Mouse (Mus musculus) liver (tissue): ENCODE results near the gene Capg.
"Not testable (repeated sequence)": the region's sequence is repeated elsewhere in the genome, so short reads cannot be mapped to it uniquely, and the experiment has no call there.

Source experiments
- DNase-seq: peaks from one replicate; pipeline ENCODE4 v3.0.0-alpha.2; 2020; ENCODE audit warnings: mixed read lengths

The Capg gene

DNA sequence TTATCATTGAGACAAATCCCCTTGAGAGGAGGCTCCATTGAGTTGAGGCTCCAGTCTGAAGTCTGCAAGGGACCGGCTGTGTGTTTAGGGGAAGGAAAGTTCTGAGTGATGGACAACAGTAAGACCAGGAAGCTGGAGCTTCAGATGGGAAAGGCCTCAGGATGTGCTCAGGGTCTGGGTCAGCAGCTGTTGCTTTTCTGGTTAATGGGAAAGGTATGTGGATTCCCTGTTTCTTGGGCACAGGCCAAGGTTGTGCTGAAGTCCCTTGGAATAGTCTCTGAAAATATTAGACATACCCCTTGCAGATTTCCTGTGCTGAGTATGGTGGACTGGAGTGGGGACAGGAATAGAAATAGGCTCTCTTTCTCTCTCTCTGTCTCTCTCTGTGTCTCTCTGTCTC is 10.6 kb upstream of the Capg start:
- DNase-seq: not testable (repeated sequence)

DNA sequence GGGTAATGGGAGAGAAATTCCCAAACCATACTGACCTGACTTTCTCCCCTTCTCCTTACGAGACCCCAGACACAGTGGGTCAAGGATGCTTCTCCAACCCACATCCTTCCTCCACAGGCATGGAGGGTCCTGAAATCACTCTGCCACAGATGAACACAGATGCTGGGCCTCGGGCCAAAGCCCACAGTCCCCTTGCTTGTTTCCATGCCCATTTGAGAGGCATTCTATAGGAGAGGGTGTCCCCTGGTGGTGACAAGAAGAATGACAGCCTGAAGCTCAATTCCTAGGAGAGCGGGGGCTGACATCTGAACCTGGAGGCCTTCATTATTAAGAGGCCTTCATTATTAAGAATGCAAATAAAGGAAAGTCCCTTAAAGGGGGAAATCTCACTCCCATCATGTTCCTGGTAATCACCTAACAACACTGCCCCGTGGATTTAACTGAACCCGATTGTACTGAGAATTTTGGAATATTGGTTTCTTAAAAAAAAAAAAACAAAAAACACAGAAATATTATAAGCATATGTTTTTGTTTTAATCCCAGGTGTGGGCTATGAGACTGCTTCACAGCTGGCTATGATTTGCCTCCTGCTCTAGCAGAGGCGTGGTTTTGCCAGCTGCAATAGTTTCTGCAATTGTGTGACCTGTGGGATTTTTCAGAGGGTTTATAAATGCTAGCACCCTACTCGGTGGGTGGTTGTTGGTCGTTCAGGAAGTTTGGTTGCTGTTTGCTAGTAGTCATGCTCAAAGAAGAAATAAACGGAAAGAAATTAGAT is 10.0 kb upstream of the Capg start:
- DNase-seq: peak; percentile 52

DNA sequence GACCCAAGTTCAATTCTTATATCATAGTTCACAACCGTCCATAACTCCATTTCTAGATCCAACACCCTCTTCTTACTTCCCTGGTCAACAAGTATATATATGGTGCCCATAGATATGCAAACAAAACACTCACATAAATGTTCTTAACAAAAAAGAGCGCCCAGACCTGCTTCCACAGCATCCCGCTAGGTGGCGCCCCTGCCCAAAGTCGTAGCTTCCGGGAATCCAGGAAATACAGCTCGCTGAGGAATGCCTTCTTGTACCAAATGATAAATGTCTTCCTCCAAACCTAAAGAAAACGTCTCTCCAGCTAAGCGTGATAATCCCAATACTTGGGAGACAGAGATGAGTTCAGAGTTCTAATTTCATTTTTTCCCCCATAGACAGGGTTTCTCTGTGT is 9.0 kb upstream of the Capg start:
- peak; percentile 85 for DNase-seq

DNA sequence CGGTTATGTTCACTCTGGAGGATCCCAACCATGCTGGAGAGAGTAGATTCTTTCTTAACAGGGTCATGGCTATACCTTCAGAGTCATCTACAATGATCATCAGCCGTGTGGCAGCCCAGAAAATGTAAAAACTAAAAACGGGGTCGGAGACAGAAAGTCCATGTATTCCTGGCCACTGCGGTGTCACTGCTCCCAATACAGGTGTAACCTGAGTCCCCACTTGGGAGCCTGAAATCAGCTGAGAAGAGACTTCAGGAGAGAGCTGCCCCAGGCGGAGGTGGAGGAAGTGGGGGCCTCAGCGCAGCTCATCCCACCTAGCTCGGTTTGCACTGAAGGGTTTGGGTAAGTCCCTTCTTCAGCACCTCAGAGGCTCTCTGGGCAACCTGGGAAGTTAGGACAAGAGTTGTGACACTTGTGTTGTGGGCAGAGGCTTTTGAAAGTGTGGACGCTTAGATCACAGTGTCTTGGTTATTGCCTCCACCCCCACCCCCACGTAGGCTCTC is 6.1 kb upstream of the Capg start:
- no peak for DNase-seq

DNA sequence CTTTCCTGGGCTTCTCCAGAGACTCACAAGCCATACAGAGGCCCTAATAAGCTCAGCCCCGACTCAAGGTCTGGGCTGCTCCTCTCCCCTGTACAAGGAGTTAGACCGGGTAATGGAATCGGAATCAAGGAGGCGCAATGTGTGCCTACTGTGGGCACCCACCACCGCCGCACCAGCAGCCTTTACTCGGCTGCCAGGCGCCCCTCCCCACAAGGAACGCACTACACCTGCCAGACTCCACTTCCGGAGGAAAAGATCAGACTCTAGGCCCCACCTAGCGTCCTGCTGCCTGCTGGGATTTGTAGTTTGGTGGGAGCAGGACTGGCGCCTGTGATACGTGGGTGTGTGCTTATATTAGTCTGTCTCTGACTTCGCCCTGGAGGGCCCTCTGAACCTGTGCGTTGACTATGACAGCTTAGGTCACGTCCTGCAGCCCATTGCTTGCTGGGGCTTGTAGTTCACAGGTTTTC is 5.6 kb upstream of the Capg start:
- DNase-seq: peak; percentile 86

DNA sequence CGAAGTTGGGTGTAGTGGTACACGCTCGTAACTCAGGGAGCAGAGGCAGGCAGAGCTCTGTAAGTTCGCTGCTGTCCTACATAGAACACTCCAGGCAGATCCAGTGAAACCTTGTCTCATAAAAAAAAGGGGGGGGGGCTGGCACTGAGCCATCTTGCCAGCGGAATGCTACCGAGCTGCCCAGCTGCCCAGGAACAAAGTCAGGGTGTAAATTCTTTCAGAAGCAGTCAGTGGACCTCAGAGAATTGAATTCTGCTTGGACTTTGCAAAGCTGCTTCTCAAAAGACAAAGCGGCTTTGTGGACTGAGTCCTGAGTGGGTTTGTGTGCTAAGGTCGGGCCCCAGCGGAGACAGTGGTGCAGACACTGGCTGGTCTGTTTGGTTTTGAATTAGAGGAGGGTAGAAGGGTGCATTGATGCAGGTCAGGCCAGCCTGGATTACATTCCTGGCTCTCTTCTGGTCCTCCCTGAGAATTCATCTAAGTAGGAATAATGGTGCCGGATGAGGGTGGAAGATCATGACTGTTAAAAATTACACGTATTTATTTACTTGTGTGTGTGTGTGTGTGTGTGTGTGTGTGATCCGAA is 833 bp upstream of the Capg start:
- DNase-seq: no peak

DNA sequence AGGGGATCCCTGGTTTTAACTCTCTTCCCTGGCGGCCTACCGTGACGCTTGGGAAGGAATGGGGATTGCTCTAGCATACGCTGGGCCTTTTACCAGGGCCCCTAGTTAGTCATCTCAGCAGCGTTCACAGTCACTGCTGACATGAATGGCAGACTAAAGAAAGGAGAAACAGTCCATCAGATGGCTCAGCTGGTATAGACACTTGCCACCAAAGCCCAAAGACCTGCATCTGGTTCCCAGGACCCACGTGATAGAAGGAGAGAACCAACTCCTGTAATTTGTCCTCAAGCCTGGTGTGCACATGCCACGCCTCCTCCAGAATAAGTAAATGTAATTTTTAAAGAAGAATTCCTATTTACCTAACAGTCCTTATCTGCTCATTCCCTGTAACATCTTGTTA is 1.2 kb downstream of the Capg start:
- no peak for DNase-seq

DNA sequence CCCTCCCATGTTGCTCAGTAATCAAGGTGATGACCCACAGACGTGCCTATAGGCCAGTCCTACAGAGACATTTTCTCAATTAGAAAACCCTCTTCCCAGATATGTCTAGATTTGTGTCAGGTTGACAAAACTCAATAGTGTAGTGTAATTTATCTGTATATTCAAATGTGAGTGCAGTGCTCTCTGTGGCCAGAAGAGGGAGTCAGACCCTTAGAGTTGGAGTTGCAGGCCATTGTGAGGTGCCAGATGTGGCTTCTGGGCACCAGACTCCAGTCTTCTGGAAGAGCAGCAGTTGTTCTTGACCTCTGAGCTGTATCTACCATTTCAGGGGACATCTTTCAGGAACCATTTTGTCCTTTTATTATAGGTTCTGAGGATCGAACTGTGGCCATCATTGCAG is 2.9 kb downstream of the Capg start:
- DNase-seq: no peak

DNA sequence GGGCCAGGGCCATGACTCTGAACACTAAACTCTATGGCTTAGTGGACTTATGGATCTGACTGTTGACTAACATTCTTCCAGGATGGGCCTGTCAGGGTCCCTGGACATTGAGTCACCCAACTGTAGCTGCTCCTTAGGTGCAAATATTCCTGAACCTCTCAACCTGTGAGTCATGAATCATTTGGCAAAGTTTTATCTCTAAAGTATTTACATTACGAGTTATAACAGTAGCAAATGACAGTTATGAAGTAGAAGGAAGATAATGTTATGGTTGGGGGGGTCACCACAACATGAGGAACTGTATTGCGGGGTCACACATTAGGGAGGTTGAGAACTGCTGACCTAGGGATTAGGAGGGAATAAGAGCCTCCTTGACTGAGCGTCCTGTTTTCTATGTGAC is 3.7 kb downstream of the Capg start:
- DNase-seq: no peak

DNA sequence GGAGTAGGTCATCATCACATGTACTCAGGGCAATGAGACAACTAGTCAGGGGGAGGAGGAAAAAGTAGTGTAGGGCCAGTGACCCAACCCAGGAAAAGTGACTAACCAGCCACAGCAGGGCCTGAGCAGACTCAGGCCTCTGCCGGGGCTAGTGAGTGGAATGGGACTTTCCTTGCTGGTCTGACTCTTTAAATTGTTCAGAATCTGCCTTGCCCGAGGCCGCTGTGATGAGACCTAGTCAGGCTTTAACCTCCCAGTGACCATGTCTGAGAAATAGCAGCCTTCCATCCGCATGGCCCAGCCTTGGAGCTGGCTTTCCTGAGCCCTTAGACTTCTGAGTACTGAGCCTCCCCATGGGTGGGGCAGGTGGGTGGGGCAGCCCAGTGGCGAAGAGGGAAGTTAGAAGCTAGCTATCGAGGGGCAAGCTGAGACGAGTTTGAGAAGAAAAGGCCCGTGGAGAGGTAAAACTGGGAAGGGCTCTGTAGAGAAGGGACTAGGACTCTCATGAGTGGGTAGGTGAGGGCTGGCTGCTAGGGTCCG is 4.9 kb downstream of the Capg start:
- DNase-seq: peak; percentile 77

DNA sequence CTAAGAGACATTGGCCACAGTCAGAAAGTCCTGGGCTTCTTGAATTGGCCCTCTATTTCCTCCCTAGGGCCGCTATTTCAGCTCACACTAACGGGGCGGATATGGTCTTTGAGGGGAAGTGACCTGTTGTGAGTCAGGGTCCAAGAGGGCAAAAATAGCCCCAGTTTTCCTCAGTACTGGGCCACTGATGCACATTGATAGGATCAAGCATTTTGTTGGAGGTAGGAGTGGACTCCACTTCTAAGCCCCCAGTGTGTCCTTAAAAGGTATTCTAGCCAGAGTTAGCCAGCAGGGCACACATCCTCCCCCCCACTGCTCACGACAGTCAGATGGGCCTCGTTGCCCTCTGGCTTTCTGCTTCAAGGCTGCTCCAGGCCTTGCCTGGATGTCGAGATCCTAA is 5.8 kb downstream of the Capg start:
- DNase-seq: no peak

DNA sequence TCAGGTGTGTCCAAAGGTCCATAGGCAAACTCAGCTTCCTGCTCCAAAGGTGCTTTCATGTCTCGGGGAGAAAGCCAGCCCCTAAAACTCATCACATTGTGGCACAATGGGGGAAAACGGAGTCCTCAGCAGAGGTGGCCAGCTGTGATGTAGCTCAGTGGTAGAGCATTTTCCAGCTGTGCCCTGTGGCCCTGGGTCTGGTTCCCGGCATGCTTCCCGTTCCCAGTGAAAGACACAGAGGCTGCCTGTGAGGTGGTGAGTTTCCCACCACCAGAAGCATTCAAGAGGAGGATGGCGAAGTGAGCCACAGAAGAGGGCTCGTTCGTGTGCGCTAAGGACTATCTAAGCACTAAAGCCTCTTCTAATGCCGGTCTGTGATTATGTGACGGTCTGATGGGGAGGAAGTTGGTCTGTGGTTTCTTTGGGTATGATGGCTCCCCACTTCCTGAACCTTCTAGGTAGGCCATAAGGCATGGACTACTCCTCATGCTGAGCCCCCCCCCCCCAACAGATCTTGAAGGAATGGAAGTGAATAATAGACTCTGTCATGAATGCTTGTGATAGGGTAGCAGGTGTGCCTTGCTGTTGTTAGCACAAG is 6.4 kb downstream of the Capg start:
- no peak for DNase-seq

DNA sequence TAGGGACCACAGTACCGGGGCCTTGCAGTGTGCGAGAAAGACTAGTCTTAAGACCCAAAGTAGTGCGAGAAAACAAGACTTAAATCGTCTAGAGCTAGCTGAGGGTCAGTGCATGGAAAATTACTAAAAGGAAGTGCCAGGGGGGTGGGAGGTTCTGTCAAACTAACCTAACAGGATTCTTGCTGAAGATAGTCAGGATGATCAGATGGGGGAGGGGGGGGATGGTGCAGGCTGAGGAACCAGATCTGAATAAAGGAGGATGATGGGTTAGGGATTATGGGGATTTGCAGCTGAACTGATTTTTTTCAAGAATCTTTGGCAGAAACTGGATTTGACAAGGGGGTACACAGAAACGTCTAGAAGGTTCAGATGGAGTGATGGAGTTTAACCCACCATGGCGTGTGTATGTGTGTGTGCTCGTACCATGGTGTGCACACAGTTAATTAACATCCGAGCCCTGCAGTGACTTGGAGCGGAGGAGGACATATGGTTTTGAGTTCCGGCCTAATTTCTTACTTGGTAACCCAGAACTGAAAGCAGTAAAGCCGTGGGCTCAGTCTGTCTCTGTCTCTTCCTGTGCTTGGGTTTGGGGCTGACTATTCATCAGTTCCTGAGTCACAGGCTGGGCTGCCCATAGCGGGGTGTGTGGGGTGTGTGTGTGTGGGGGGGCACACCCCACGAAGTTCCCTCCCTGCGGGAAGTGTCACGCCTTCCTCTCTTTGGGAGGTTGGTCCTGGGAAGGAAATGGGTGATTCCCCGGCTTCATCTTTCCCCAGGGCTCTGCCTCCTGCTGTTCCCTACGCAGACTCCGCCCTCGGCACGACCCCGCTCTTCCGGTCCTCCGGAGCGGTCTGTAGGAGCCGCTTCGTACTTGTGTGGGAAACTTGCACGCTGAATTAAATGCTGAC is 8.2 kb downstream of the Capg start:
- peak; percentile 68 for DNase-seq

DNA sequence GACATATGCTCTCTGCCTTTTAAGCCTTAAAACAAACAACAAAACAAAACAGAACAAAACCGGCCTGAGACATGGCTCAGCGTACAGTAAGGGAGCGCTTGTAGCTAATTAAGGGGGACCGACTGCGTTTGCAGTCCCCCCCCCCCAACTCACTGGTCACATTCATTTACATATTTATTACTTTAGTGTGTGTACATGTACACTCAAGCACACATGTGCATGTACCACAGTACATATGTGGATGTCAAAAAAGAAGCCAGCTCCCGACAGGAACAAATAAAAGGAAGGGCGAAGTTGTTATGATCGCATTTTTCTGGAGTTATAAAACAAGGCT is 8.9 kb downstream of the Capg start:
- DNase-seq: no peak

DNA sequence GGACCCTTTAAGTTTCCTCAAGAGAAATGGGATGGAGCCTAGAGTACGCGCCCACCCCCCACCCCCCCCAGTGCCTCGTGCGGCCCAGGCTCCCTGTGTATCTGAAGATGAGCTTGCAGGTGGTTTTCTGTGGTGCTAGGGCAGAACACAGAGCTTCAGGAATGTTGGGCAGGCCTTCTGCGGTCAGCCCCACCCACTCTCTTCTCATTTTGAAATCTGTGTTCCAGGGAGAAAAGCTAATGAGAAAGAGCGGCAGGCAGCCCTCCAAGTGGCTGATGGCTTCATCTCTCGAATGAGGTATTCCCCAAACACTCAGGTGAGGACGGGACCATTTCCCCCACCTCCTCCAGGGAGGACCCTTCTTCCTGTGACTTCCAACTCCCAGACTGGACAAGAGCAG is 16.6 kb downstream of the Capg start:
- DNase-seq: no peak

DNA sequence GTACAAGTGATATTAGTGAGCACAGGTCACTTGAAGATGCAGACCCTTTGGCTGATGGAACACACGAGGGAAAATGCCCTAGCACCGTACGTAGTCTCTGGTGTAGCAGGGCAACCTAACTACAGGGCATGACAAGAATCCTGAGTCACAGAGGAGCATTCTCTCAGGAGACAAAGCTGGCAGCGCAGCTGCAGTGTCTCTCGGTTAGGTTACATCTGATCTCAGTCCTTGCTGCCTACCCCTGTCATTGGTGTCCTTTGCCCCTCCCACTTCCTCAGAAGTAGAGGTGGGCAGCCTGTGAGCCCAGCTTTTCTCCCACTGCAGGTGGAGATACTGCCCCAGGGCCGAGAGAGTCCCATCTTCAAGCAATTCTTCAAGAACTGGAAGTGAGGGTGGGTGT is 18.3 kb downstream of the Capg start:
- no peak for DNase-seq

DNA sequence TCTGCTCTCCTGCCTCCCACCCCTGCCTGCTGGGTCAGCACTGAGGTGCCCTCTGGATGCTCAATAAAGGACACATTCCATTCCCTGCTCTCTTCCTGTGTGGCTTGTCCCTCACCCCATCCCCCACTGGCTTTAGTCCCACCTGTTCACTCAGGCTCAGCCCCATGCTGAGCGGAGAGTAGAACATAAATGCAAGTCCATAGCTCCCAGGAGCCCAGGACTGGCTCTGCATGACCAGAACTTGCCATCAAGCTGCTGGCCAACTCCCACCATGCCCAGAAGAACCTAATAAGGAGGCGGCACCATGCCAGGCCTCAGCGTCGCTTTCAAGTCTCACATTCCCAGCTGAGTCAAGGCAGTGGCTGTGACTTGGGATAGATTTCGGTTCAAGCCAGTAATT is 18.7 kb downstream of the Capg start:
- DNase-seq: no peak

DNA sequence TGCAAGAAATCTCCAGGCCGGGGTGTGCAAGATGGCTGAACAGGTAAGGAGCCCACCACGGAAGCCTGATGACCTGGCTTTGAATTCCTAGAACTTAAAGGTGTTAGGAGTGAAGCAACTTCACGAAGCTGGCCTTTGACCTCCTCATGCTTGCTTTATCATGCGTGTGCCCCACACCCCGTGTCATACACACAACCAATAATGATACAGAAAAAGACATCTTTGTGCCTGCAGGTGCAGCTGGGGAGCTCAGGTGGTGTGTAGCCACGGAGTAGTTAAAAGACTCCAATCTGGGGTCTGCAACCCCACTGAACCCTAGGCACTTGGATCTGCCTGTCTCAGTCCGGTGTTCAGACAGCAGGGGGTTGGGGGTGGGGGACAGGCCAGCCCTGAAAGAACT is 21.3 kb downstream of the Capg start:
- DNase-seq: no peak

DNA sequence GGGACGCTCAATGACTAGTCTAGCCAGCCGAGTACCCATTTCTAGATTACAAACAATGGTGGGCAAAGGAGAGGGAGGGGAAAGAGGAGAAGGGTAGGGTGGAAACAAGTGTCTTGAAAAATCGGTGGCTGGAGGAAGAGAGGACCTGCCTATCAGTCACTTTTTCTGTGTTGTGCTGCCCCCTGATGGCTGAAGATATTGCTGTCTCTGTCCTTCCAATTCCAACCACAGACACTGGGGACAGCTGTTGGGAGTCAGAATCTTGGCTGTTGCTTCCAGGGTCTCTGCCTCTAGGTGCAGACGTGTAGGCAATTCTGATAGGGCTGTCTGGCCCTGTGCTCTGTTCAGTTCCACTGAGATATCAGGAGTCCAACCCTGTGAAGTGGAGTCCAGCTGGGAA is 21.9 kb downstream of the Capg start:
- peak; percentile 80 for DNase-seq

DNA sequence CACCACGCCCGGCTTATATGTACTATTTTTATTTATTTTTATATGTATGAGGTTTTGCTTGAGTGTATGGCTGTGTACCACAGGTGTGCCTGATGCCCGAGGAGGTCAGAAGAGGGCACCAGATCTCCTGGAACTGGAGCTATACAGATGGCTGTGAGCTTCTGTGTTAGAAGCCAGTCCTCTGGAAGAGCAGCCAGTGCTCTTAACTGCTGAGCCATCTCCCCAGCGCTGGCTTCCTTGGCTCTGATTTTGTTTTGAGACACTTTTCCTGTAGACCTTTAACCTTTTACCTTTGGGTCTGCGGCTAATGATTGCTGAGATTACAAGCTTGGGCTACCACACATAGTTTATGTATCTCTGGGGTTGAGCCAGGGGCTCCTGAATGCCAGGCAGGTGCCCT is 23.3 kb downstream of the Capg start:
- DNase-seq: no peak

DNA sequence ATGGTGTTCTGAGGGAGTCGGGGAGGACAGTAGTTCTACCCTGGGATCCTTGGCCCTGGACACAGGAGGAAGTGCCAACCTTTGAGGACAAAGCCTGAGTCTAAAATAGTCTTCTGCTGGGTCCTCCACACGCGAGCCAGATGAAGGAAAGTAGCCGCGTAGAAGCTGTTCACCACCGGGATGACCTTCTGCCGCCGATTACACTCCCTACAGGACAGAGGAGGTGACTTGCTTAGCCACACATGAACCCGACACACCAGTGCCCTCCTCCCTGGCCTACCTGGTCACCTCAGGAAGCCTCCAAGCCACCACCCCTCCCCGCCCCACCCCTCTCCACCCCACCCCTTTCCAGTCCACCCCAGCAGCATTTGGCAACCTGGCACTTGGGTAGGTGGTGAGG is 24.5 kb downstream of the Capg start:
- DNase-seq: no peak

DNA sequence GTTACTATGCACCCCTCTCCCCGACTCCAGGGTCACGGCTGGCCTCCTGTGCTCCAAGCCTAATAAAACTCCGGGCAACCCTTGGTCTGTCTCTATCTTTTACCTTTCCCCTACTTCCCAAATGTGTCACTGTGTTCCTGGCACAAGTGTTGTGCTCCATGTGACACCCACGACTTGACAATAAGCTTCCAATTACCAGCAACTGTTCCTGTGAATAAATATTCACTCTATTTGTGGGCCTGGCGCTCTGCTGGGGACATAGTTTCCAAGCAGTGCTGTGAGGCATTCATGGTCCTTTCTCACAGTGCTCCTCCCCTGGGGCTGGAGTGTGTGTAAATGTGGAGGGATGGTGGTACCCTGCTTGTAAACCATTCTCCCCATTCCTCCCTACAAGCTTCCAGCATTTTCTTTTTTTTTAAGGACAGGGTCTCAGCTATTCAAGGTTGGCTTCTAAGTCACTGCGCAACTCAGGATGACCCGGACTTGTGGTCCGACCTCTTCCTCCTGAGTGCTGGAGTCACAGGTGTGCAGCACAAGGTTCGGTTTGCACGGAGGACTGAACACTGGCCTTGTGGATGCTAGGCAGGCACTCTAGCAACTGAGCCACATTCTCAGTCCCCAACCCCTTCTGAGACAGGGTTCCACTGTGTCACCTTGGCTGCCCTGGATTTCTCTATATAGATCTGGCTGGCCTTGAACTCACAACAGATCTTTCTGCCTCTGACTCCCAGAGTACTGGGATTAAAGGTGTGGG is 26.6 kb downstream of the Capg start:
- no peak for DNase-seq
